Comparison of ENCODE assay signal across 10 mouse cellular contexts in the genomic region with DNA sequence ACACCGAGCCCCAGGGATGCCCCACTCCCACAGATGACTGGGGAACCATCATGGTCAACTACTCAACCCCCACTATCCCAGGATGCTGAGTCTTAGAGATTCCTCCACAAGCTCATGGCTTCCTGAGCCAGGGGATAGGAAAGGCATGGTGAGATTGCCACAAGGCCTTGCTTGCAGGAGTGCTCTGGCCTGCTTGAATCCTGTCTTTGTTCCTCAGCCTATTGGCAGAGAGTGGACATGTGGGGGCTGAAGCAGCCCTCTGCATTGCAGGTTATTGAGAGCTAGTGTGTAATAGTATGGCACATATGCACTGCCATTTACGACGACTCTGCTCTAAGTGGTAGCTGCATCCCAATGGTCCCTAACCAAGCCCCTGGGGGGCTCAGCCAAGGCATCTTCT. TPM values are rescaled to one million over a fixed set of nuclear protein-coding genes. Genes with fewer than 3 reads are reported as not detected.
DNase-seq lines count a peak whose midpoint lies in the region; ATAC-seq and TF ChIP-seq lines count a peak whose summit lies in the region.
"Had no signal": no experiment of that assay in that cellular context is flagged by ENCODE, and none has a peak within 500 bp of the region (broad histone marks: within the 10 kb centered on the region; RNA-seq: fewer than 3 reads in every experiment).

No protein-coding gene starts in this region.

- 0 out of 2 replicates have a peak overlapping the region, but pooled peaks have one; percentile 0 for H3K4me2 ChIP-seq in intestine, embryonic 14.5 days (ENCODE audit: low read length)
- H3K4me2 ChIP-seq in intestine, postnatal 0 days (replicated peaks; ENCODE audit: low read depth): no peak overlapping the region
- no peak overlapping the region for H3K4me2 ChIP-seq in midbrain, embryonic 16.5 days (ENCODE audit: low read length)
- H3K4me2 ChIP-seq in midbrain, embryonic 11.5 days: no peak overlapping the region
- H3K4me2 ChIP-seq in stomach, embryonic 15.5 days: no peak overlapping the region

- 0 out of 2 replicates have a peak, but pooled peaks cover 2% of the 10 kb centered on the region for H3K9me3 ChIP-seq in intestine, embryonic 14.5 days (ENCODE audit: control insufficient read depth, low read length)
- no peaks in the 10 kb centered on the region for H3K9me3 ChIP-seq in intestine, postnatal 0 days (ENCODE audit: control insufficient read depth)
- no peaks in the 10 kb centered on the region for H3K9me3 ChIP-seq in midbrain, embryonic 16.5 days (replicated peaks; ENCODE audit: control insufficient read depth, low read length, poor library complexity, severe bottlenecking)
- H3K9me3 ChIP-seq in midbrain, embryonic 11.5 days (ENCODE audit: control insufficient read depth, low read length): no peaks in the 10 kb centered on the region; the same call in 1 of the 2 replicates
- H3K9me3 ChIP-seq in stomach, embryonic 15.5 days: no peaks in the 10 kb centered on the region

- WGBS in intestine, embryonic 14.5 days: 80% methylated on average over 3 of the region's 3 CpGs
- 88% methylated on average over 3 of the region's 3 CpGs for WGBS in intestine, postnatal 0 days
- 70% methylated on average over 3 of the region's 3 CpGs for WGBS in midbrain, embryonic 16.5 days
- WGBS in midbrain, embryonic 11.5 days: 86% methylated on average over 3 of the region's 3 CpGs
- 75% methylated on average over 3 of the region's 3 CpGs for WGBS in stomach, embryonic 15.5 days

- peaks cover 37% of the 10 kb centered on the region for H3K4me1 ChIP-seq in intestine, embryonic 14.5 days (replicated peaks; ENCODE audit: control insufficient read depth, insufficient read depth, low read length)
- peaks cover 14% of the 10 kb centered on the region for H3K4me1 ChIP-seq in intestine, postnatal 0 days (replicated peaks; ENCODE audit: control insufficient read depth, insufficient read depth, low read length)
- no peaks in the 10 kb centered on the region; the same call in 1 of the 2 replicates for H3K4me1 ChIP-seq in midbrain, embryonic 16.5 days (ENCODE audit: control insufficient read depth, insufficient read depth, low read length)
- no peaks in the 10 kb centered on the region for H3K4me1 ChIP-seq in midbrain, embryonic 11.5 days (ENCODE audit: control insufficient read depth, insufficient read depth, low read length)
- H3K4me1 ChIP-seq in stomach, embryonic 15.5 days: peaks cover 40% of the 10 kb centered on the region

- no peak for DNase-seq in cerebellum, postnatal 14 days
- DNase-seq in intestine, embryonic 14.5 days (ENCODE audit: low spot score): no peak
- DNase-seq in midbrain, embryonic 11.5 days (ENCODE audit: low spot score, missing footprints): no peak
- no peak for DNase-seq in spleen, postnatal 36 days (ENCODE audit: low spot score in 2 of 2)

- no peak overlapping the region for H3K9ac ChIP-seq in intestine, embryonic 14.5 days (ENCODE audit: low read length)
- H3K9ac ChIP-seq in intestine, postnatal 0 days (ENCODE audit: low read depth, low read length): no peak overlapping the region
- H3K9ac ChIP-seq in midbrain, embryonic 16.5 days (ENCODE audit: low read depth, low read length): no peak overlapping the region
- H3K9ac ChIP-seq in midbrain, embryonic 11.5 days (ENCODE audit: low read length): no peak overlapping the region
- no peak overlapping the region for H3K9ac ChIP-seq in stomach, embryonic 15.5 days
- H3K9ac ChIP-seq: liver, embryonic 14.5 days had no signal

- no peaks in the 10 kb centered on the region for H3K36me3 ChIP-seq in intestine, embryonic 14.5 days (ENCODE audit: control insufficient read depth, insufficient read depth, low read length)
- H3K36me3 ChIP-seq in intestine, postnatal 0 days (ENCODE audit: control insufficient read depth, insufficient read depth): no peaks in the 10 kb centered on the region; the same call in 1 of the 2 replicates
- no peaks in the 10 kb centered on the region for H3K36me3 ChIP-seq in midbrain, embryonic 16.5 days (ENCODE audit: control insufficient read depth, insufficient read depth, low read length)
- H3K36me3 ChIP-seq in midbrain, embryonic 11.5 days (ENCODE audit: control insufficient read depth, insufficient read depth, low read length): no peaks in the 10 kb centered on the region
- H3K36me3 ChIP-seq in stomach, embryonic 15.5 days: no peaks in the 10 kb centered on the region

- no peaks in the 10 kb centered on the region for H3K27me3 ChIP-seq in intestine, embryonic 14.5 days (replicated peaks; ENCODE audit: control insufficient read depth, insufficient read depth, low read length)
- no peaks in the 10 kb centered on the region for H3K27me3 ChIP-seq in intestine, postnatal 0 days (replicated peaks; ENCODE audit: control insufficient read depth, insufficient read depth, low read length)
- no peaks in the 10 kb centered on the region for H3K27me3 ChIP-seq in midbrain, embryonic 16.5 days (ENCODE audit: control insufficient read depth, insufficient read depth, low read depth, low read length)
- H3K27me3 ChIP-seq in midbrain, embryonic 11.5 days (ENCODE audit: control insufficient read depth, insufficient read depth, low read length): no peaks in the 10 kb centered on the region
- no peaks in the 10 kb centered on the region for H3K27me3 ChIP-seq in stomach, embryonic 15.5 days (replicated peaks)

- ATAC-seq in cerebellum, adult (ENCODE audit: insufficient number of reproducible peaks, low FRiP score, low TSS enrichment): peak; percentile 21; the same call in 1 of the 2 replicates
- ATAC-seq in intestine, embryonic 14.5 days (replicated peaks; ENCODE audit: low FRiP score, low TSS enrichment, low read depth): 0 out of 2 replicates have a peak, but pooled peaks have one; percentile 4
- no peak for ATAC-seq in intestine, postnatal 0 days
- peak; percentile 68; the same call in 1 of the 2 replicates for ATAC-seq in midbrain, embryonic 16.5 days
- ATAC-seq in midbrain, embryonic 11.5 days (ENCODE audit: low FRiP score): no peak
- ATAC-seq in stomach, embryonic 15.5 days (ENCODE audit: insufficient read depth, low FRiP score, low read depth): no peak
- ATAC-seq: inflammation-experienced regulatory T-cells, adult 6 months had no signal

- H3K27ac ChIP-seq in intestine, embryonic 14.5 days (ENCODE audit: low read depth): peak overlapping the region; percentile 57; the same call in 1 of the 2 replicates
- H3K27ac ChIP-seq in intestine, postnatal 0 days (ENCODE audit: low read depth, low read length): no peak overlapping the region
- 0 out of 2 replicates have a peak overlapping the region, but pooled peaks have one; percentile 35 for H3K27ac ChIP-seq in midbrain, embryonic 16.5 days (ENCODE audit: low read length)
- H3K27ac ChIP-seq in midbrain, embryonic 11.5 days (ENCODE audit: low read depth, low read length): no peak overlapping the region
- H3K27ac ChIP-seq in stomach, embryonic 15.5 days: peak overlapping the region; percentile 87
- H3K27ac ChIP-seq: liver, embryonic 14.5 days had no signal

- H3K4me3 ChIP-seq in intestine, embryonic 14.5 days (ENCODE audit: low read depth, low read length): no peak overlapping the region
- H3K4me3 ChIP-seq in intestine, postnatal 0 days (ENCODE audit: low read depth, low read length): no peak overlapping the region
- no peak overlapping the region for H3K4me3 ChIP-seq in midbrain, embryonic 16.5 days (ENCODE audit: low read depth, low read length)
- no peak overlapping the region for H3K4me3 ChIP-seq in midbrain, embryonic 11.5 days (ENCODE audit: low read depth, low read length)
- no peak overlapping the region for H3K4me3 ChIP-seq in stomach, embryonic 15.5 days (replicated peaks)

- TF ChIP-seq CTCF in intestine, postnatal 0 days (IDR thresholded peaks at IDR 0.05; ENCODE audit: low read depth): no peak

RNA-seq across cellular contexts. Expression of a gene that starts 31.9 kb away (rescaled TPM):
- not detected in 2 replicates for polyA plus RNA-seq in intestine, embryonic 14.5 days (2014; fragmentation: Nextera tagmentation; extraction: Ambion mirVana)
- polyA plus RNA-seq in intestine, postnatal 0 days (2015; fragmentation: Nextera tagmentation; extraction: Ambion mirVana): not detected in 2 replicates
- polyA plus RNA-seq in midbrain, embryonic 16.5 days (2015; fragmentation: Nextera tagmentation; extraction: Ambion mirVana): not detected in 2 replicates
- polyA plus RNA-seq in midbrain, embryonic 11.5 days (2014; fragmentation: Nextera tagmentation; extraction: Ambion mirVana): not detected in 2 replicates
- not detected in 2 replicates for polyA plus RNA-seq in stomach, embryonic 15.5 days (2015; fragmentation: Nextera tagmentation; extraction: Ambion mirVana)
- polyA plus RNA-seq: inflammation-experienced regulatory T-cells, adult 6 months had no signal

RNA-seq across cellular contexts. Expression of a gene that starts 36.1 kb away (rescaled TPM):
- 28.0 and 28.7 TPM in 2 replicates for polyA plus RNA-seq in intestine, embryonic 14.5 days (2014; fragmentation: Nextera tagmentation; extraction: Ambion mirVana)
- polyA plus RNA-seq in intestine, postnatal 0 days (2015; fragmentation: Nextera tagmentation; extraction: Ambion mirVana): 75.6 and 77.3 TPM in 2 replicates
- 37.7 and 45.7 TPM in 2 replicates for polyA plus RNA-seq in midbrain, embryonic 16.5 days (2015; fragmentation: Nextera tagmentation; extraction: Ambion mirVana)
- 7.8 and 8.8 TPM in 2 replicates for polyA plus RNA-seq in midbrain, embryonic 11.5 days (2014; fragmentation: Nextera tagmentation; extraction: Ambion mirVana)
- 113 and 130 TPM in 2 replicates for polyA plus RNA-seq in stomach, embryonic 15.5 days (2015; fragmentation: Nextera tagmentation; extraction: Ambion mirVana)
- polyA plus RNA-seq: inflammation-experienced regulatory T-cells, adult 6 months had no signal

Comparison
In these comparisons a context has a peak if more than half of its experiments do, and no peak if none do; other contexts are left out.
1. ATAC-seq: peak in cerebellum, adult (single experiment), intestine, embryonic 14.5 days (single experiment) and midbrain, embryonic 16.5 days (single experiment); none in intestine, postnatal 0 days (single experiment), midbrain, embryonic 11.5 days (single experiment) and stomach, embryonic 15.5 days (single experiment).
2. H3K27ac ChIP-seq: peak in intestine, embryonic 14.5 days (single experiment), midbrain, embryonic 16.5 days (single experiment) and stomach, embryonic 15.5 days (single experiment); none in intestine, postnatal 0 days (single experiment) and midbrain, embryonic 11.5 days (single experiment).